ENCODE assay signal across 11 mouse cellular contexts in genomic region chr3:35342584-35342983, GRCm38 (mm10).
DNase-seq lines count a peak whose midpoint lies in the region; ATAC-seq lines count a peak whose summit lies in the region.
"Had no signal": no experiment of that assay in that cellular context is flagged by ENCODE, and none has a peak within 500 bp of the region (broad histone marks: within the 10 kb centered on the region; RNA-seq: fewer than 3 reads in every experiment).

No protein-coding gene starts in this region.

- DNase-seq in heart, postnatal 14 days: no peak
- DNase-seq in Muller cell, postnatal 12 days (ENCODE audit: inconsistent ontology term): peak; percentile 18
- DNase-seq in left cerebral cortex, postnatal 36 days (ENCODE audit: low spot score in 2 of 2): peak; percentile 65 to 67
- no peak for DNase-seq in thymus, adult 18-20 months
- no peak for DNase-seq in thymus, postnatal 36 days
- no peak for DNase-seq in yolk sac, embryonic 10.5 days (ENCODE audit: low spot score)
- DNase-seq: heart, adult 18-20 months; kidney, postnatal 14 days; liver, postnatal 0 days had no signal

- no peaks in the 10 kb centered on the region for H3K9me3 ChIP-seq in heart, embryonic 16.5 days (replicated peaks; ENCODE audit: control insufficient read depth, low read length)

- 53% methylated on average over 4 of the region's 4 CpGs for WGBS in heart, embryonic 16.5 days

- H3K27ac ChIP-seq in heart, embryonic 16.5 days (ENCODE audit: low read length): no peak overlapping the region; the same call in 1 of the 2 replicates

- H3K27me3 ChIP-seq in heart, embryonic 16.5 days (ENCODE audit: control insufficient read depth, insufficient read depth, low read length): no peaks in the 10 kb centered on the region; the same call in 1 of the 2 replicates

- H3K4me1 ChIP-seq in heart, embryonic 16.5 days (ENCODE audit: control insufficient read depth, insufficient read depth, low read length): peaks cover 6% of the 10 kb centered on the region; the same call in 1 of the 2 replicates

- no peak overlapping the region for H3K4me3 ChIP-seq in heart, embryonic 16.5 days (ENCODE audit: low read length)

- H3K36me3 ChIP-seq in heart, embryonic 16.5 days (ENCODE audit: control insufficient read depth, insufficient read depth): no peaks in the 10 kb centered on the region

- no peak overlapping the region for H3K9ac ChIP-seq in heart, embryonic 16.5 days (ENCODE audit: low read length)
- H3K9ac ChIP-seq: liver, postnatal 0 days had no signal

- no peak overlapping the region for H3K4me2 ChIP-seq in heart, embryonic 16.5 days (ENCODE audit: low read depth, low read length)

- intact Hi-C loops in heart, postnatal 14 days (cut with DNase I): no loop called here
- intact Hi-C loops in left cerebral cortex, postnatal 36 days (cut with DNase I): loop anchor here (5.0 to 10.0 kb wide), 3 partner anchors 65 to 698 kb away; no protein-coding TSS in a partner anchor

- ATAC-seq in heart, embryonic 16.5 days (replicated peaks; ENCODE audit: extremely low read depth, insufficient read depth, low FRiP score): 0 out of 2 replicates have a peak, but pooled peaks have one; percentile 18
- ATAC-seq in frontal cortex, adult (ENCODE audit: low TSS enrichment): peak; percentile 92
- ATAC-seq: liver, postnatal 0 days had no signal

Comparison
In these comparisons a context has a peak if more than half of its experiments do, and no peak if none do; other contexts are left out.
1. DNase-seq: peak in Muller cell, postnatal 12 days (single experiment) and left cerebral cortex, postnatal 36 days (2 of 2); none in heart, postnatal 14 days (0 of 2), thymus, adult 18-20 months (0 of 2), thymus, postnatal 36 days (0 of 2) and yolk sac, embryonic 10.5 days (single experiment).